Mouse (Mus musculus) liver, embryonic 14.5 days (tissue): ENCODE measurements around the gene Bcdin3d.
A peak's percentile ranks its signal among the peaks of the same experiment; 100 is the strongest.

Experiments used
- CTCF ChIP-seq: IDR thresholded peaks from 2 replicates; pipeline ENCODE4 v1.5.1; 2016; ENCODE audit warnings: antibody characterized with exemption, low read depth, control low read depth
- EP300 ChIP-seq: IDR thresholded peaks from 2 replicates; pipeline ENCODE4 v1.6.1; 2016; ENCODE audit warnings: antibody characterized with exemption, low read depth

GRCm38 (mm10) chr15:99449751-99450280 lies 24.7 kb downstream of the Bcdin3d start:
- TF ChIP-seq CTCF (no peak), EP300 (0 out of 2 replicates have a peak, but pooled peaks have one; percentile 24)
